Mouse (Mus musculus): Measurements from ENCODE around the gene Grm5.

DNA sequence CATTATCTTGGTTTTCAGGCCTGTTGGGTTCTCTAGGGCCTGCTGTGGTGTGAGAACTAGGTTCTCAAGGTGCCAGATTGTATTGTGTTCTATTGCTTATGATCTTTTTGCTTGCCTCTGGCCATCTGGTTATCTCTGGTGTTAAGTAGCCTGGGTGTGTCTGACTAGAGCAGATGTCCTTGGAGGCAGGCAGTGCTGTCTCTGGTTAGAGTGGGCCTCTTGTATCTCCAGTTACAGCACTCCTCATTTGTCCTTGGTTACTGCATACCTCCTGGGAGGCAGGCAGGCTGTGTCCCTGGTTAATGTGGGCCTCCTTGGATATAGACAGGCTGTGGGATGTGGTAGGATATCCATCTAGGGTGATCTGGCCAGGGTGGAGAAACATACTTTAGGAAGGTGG, 150.5 kb downstream of the Grm5 start:
- TF ChIP-seq POLR2A (IDR thresholded peaks at IDR 0.05; ENCODE audit: low read depth, low read length) (no peak), CTCF (IDR thresholded peaks at IDR 0.05; ENCODE audit: extremely low read depth, insufficient read depth, insufficient read length, insufficient replicate concordance) (no peak)
